Mouse (Mus musculus): ENCODE measurements around the gene Epb41l5. TPM values are rescaled to one million over a fixed set of nuclear protein-coding genes. Genes with fewer than 3 reads are reported as not detected.

Epb41l5 gene
- polyA plus RNA-seq, 1 experiment from 2014 or later, result 17.2 TPM

- 1% methylated on average over 79 of the region's 82 CpGs for WGBS (ENCODE audit: insufficient replicate concordance)
- Histone ChIP-seq H3K27me3 (replicated peaks) (no peaks in the 10 kb centered on the region), H3K9me3 (replicated peaks) (0 out of 2 replicates have a peak, but pooled peaks cover 5% of the 10 kb centered on the region), H3K9ac (peak within 1 kb of the TSS; percentile 70), H3K4me2 (peak within 1 kb of the TSS; percentile 93), H3K4me3 (peak within 1 kb of the TSS; percentile 70), H3K36me3 (peaks cover 30% of the 10 kb centered on the region), H3K4me1 (peaks cover 42% of the 10 kb centered on the region), H3K27ac (peak within 1 kb of the TSS; percentile 66)
- ATAC-seq, result peak; percentile 93
These were observed 122.9 kb downstream of the Epb41l5 start, which contains the start of gene Tmem185b for GRCm38 (mm10) chr1:119525689-119526591. Gene Tmem185b, plus strand, starts transcription at chr1:119526160.

GRCm38 (mm10) chr1:119525004-119525444 is 123.8 kb downstream of the Epb41l5 start:
- H3K4me2 ChIP-seq, result peak overlapping the region; percentile 93
- H3K9me3 ChIP-seq (replicated peaks), result 0 out of 2 replicates have a peak, but pooled peaks cover 5% of the 10 kb centered on the region
- ATAC-seq, result no peak
- H3K4me1 ChIP-seq, result peaks cover 42% of the 10 kb centered on the region
- no peaks in the 10 kb centered on the region for H3K27me3 ChIP-seq (replicated peaks)
- 21% methylated on average over 5 of the region's 5 CpGs for WGBS (ENCODE audit: insufficient replicate concordance)
- no peak overlapping the region for H3K27ac ChIP-seq
- peak overlapping the region; percentile 70 for H3K4me3 ChIP-seq
- peak overlapping the region; percentile 70; the same call in 1 of the 2 replicates for H3K9ac ChIP-seq
- H3K36me3 ChIP-seq, result peaks cover 30% of the 10 kb centered on the region

- Histone ChIP-seq H3K4me1 (peaks cover 42% of the 10 kb centered on the region), H3K27me3 (replicated peaks) (no peaks in the 10 kb centered on the region), H3K36me3 (peaks cover 22% of the 10 kb centered on the region), H3K9ac (no peak overlapping the region), H3K27ac (no peak overlapping the region), H3K4me2 (no peak overlapping the region), H3K9me3 (replicated peaks) (0 out of 2 replicates have a peak, but pooled peaks cover 1% of the 10 kb centered on the region), H3K4me3 (no peak overlapping the region)
- no peak for ATAC-seq
- 91% methylated on average over 7 of the region's 7 CpGs for WGBS (ENCODE audit: insufficient replicate concordance)
These were observed 125.0 kb downstream of the Epb41l5 start for GRCm38 (mm10) chr1:119523826-119524225.

- 69% methylated on average over 7 of the region's 7 CpGs for WGBS (ENCODE audit: insufficient replicate concordance)
These were observed 125.4 kb downstream of the Epb41l5 start for GRCm38 (mm10) chr1:119523369-119523768.

GRCm38 (mm10) chr1:119522726-119523125 is 126.1 kb downstream of the Epb41l5 start:
- 58% methylated on average over 4 of the region's 4 CpGs for WGBS (ENCODE audit: insufficient replicate concordance)
- no peaks in the 10 kb centered on the region for H3K27me3 ChIP-seq (replicated peaks)
- ATAC-seq, result no peak
- peaks cover 48% of the 10 kb centered on the region for H3K4me1 ChIP-seq
- no peak overlapping the region for H3K4me3 ChIP-seq
- no peak overlapping the region for H3K27ac ChIP-seq
- peaks cover 11% of the 10 kb centered on the region for H3K36me3 ChIP-seq
- no peak overlapping the region for H3K4me2 ChIP-seq
- H3K9me3 ChIP-seq (replicated peaks), result no peaks in the 10 kb centered on the region
- no peak overlapping the region for H3K9ac ChIP-seq

More at GRCm38 (mm10) chr1:119523369-119523768, 125.4 kb downstream of the Epb41l5 start:
- Histone ChIP-seq H3K9ac (no peak overlapping the region), H3K9me3 (replicated peaks) (no peaks in the 10 kb centered on the region), H3K27ac (no peak overlapping the region), H3K36me3 (peaks cover 18% of the 10 kb centered on the region), H3K27me3 (replicated peaks) (no peaks in the 10 kb centered on the region), H3K4me1 (peaks cover 42% of the 10 kb centered on the region), H3K4me3 (no peak overlapping the region), H3K4me2 (no peak overlapping the region)
- ATAC-seq, result no peak

- Histone ChIP-seq H3K36me3 (peaks cover 1% of the 10 kb centered on the region), H3K4me1 (peaks cover 38% of the 10 kb centered on the region), H3K27ac (no peak overlapping the region), H3K9me3 (replicated peaks) (no peaks in the 10 kb centered on the region), H3K4me3 (no peak overlapping the region), H3K4me2 (no peak overlapping the region), H3K9ac (no peak overlapping the region), H3K27me3 (replicated peaks) (no peaks in the 10 kb centered on the region)
- WGBS (ENCODE audit: insufficient replicate concordance), result 69% methylated on average over 7 of the region's 7 CpGs
- ATAC-seq, result no peak
These were observed 127.1 kb downstream of the Epb41l5 start for GRCm38 (mm10) chr1:119521681-119522080.

GRCm38 (mm10) chr1:119521029-119521428 is 127.8 kb downstream of the Epb41l5 start:
- Histone ChIP-seq H3K9ac (no peak overlapping the region), H3K27me3 (replicated peaks) (no peaks in the 10 kb centered on the region), H3K9me3 (replicated peaks) (no peaks in the 10 kb centered on the region), H3K4me1 (peaks cover 31% of the 10 kb centered on the region), H3K36me3 (no peaks in the 10 kb centered on the region), H3K4me3 (no peak overlapping the region), H3K4me2 (no peak overlapping the region), H3K27ac (no peak overlapping the region)
- no peak for ATAC-seq
- 54% methylated on average over 2 of the region's 2 CpGs for WGBS (ENCODE audit: insufficient replicate concordance)

GRCm38 (mm10) chr1:119519286-119519685 is 129.5 kb downstream of the Epb41l5 start:
- no peak for ATAC-seq
- peaks cover 15% of the 10 kb centered on the region; the same call in 1 of the 2 replicates for H3K4me1 ChIP-seq

GRCm38 (mm10) chr1:119518786-119519185 is 130.0 kb downstream of the Epb41l5 start:
- Histone ChIP-seq H3K27me3 (replicated peaks) (no peaks in the 10 kb centered on the region; the same call in 1 of the 2 replicates), H3K9ac (no peak overlapping the region), H3K4me1 (peaks cover 15% of the 10 kb centered on the region; the same call in 1 of the 2 replicates), H3K9me3 (replicated peaks) (no peaks in the 10 kb centered on the region), H3K4me3 (no peak overlapping the region), H3K27ac (no peak overlapping the region), H3K4me2 (no peak overlapping the region), H3K36me3 (no peaks in the 10 kb centered on the region)
- ATAC-seq, result no peak

More at GRCm38 (mm10) chr1:119519286-119519685, 129.5 kb downstream of the Epb41l5 start:
- no peak overlapping the region for H3K27ac ChIP-seq
- 69% methylated on average over 6 of the region's 6 CpGs for WGBS (ENCODE audit: insufficient replicate concordance)
- no peaks in the 10 kb centered on the region for H3K9me3 ChIP-seq (replicated peaks)
- H3K4me2 ChIP-seq, result no peak overlapping the region
- H3K9ac ChIP-seq, result no peak overlapping the region
- no peaks in the 10 kb centered on the region for H3K36me3 ChIP-seq
- H3K27me3 ChIP-seq (replicated peaks), result no peaks in the 10 kb centered on the region; the same call in 1 of the 2 replicates
- no peak overlapping the region for H3K4me3 ChIP-seq

- Histone ChIP-seq H3K27ac (no peak overlapping the region), H3K4me2 (no peak overlapping the region), H3K36me3 (no peaks in the 10 kb centered on the region), H3K4me1 (peaks cover 12% of the 10 kb centered on the region; the same call in 1 of the 2 replicates), H3K27me3 (replicated peaks) (peaks cover 5% of the 10 kb centered on the region; the same call in 1 of the 2 replicates), H3K9ac (no peak overlapping the region), H3K4me3 (no peak overlapping the region), H3K9me3 (replicated peaks) (no peaks in the 10 kb centered on the region)
- no peak for ATAC-seq
- 61% methylated on average over 7 of the region's 7 CpGs for WGBS (ENCODE audit: insufficient replicate concordance)
These were observed 130.7 kb downstream of the Epb41l5 start for GRCm38 (mm10) chr1:119518060-119518459.

- Histone ChIP-seq H3K4me1 (peaks cover 4% of the 10 kb centered on the region; the same call in 1 of the 2 replicates), H3K27ac (no peak overlapping the region), H3K36me3 (no peaks in the 10 kb centered on the region), H3K9ac (no peak overlapping the region), H3K4me2 (no peak overlapping the region), H3K9me3 (replicated peaks) (no peaks in the 10 kb centered on the region), H3K4me3 (no peak overlapping the region), H3K27me3 (replicated peaks) (peaks cover 54% of the 10 kb centered on the region)
- ATAC-seq, result no peak
- 49% methylated on average over 8 of the region's 8 CpGs for WGBS (ENCODE audit: insufficient replicate concordance)
These were observed 137.9 kb downstream of the Epb41l5 start for GRCm38 (mm10) chr1:119510857-119511256.

GRCm38 (mm10) chr1:119510409-119510808 is 138.4 kb downstream of the Epb41l5 start:
- Histone ChIP-seq H3K4me1 (peaks cover 6% of the 10 kb centered on the region), H3K9ac (no peak overlapping the region), H3K9me3 (replicated peaks) (no peaks in the 10 kb centered on the region), H3K27me3 (replicated peaks) (peaks cover 55% of the 10 kb centered on the region), H3K4me2 (no peak overlapping the region), H3K27ac (no peak overlapping the region), H3K36me3 (no peaks in the 10 kb centered on the region), H3K4me3 (no peak overlapping the region)
- 18% methylated on average over 9 of the region's 9 CpGs for WGBS (ENCODE audit: insufficient replicate concordance)
- peak; percentile 25; the same call in 1 of the 2 replicates for ATAC-seq
